Mouse (Mus musculus) ES-E14 (cell line): ENCODE measurements around the gene Mavs.

ENCODE experiments used
- CHD2 ChIP-seq: IDR thresholded peaks from 2 replicates; pipeline ENCODE4 v1.6.1; 2014; ENCODE audit warnings: mild to moderate bottlenecking, low read depth, low read length, inconsistent platforms
- HCFC1 ChIP-seq: IDR thresholded peaks from 2 replicates; pipeline ENCODE4 v1.6.1; 2012; ENCODE audit warnings: low read length, inconsistent platforms, borderline replicate concordance; ENCODE audit not compliant: insufficient read depth
- MAFK ChIP-seq: IDR thresholded peaks from 2 replicates; pipeline ENCODE4 v1.6.1; 2014; ENCODE audit warnings: mild to moderate bottlenecking, low read depth, low read length, inconsistent platforms; ENCODE audit not compliant: insufficient read depth
- ZC3H11A ChIP-seq: IDR thresholded peaks from 2 replicates; pipeline ENCODE4 v1.6.1; 2012; ENCODE audit warnings: low read depth, mild to moderate bottlenecking, inconsistent platforms, low read length, borderline replicate concordance
- ZNF384 ChIP-seq: IDR thresholded peaks from 2 replicates; pipeline ENCODE4 v1.6.1; 2012; ENCODE audit warnings: low read depth, low read length, inconsistent platforms

- no peak for TF ChIP-seq ZNF384
- no peak for TF ChIP-seq CHD2
- TF ChIP-seq MAFK: no peak
- TF ChIP-seq HCFC1: no peak
- TF ChIP-seq ZC3H11A: no peak
Measured at GRCm38 (mm10) chr2:131225178-131225577, 8.7 kb upstream of the Mavs start.
